Mouse (Mus musculus): ENCODE results near the gene Gm45140. TPM values are rescaled to one million over a fixed set of nuclear protein-coding genes. Genes with fewer than 3 reads are reported as not detected.
A peak's percentile ranks its signal among the peaks of the same experiment; 100 is the strongest.

Gene Gm45140
- total RNA-seq, 2 experiments from 2014 or later: 1.6 to 2.9 TPM

- peak in 1 of 2 experiments; percentile 18 for DNase-seq
- intact Hi-C loops (cut with DNase I): no loop called here
Observed at GRCm38 (mm10) chr6:87846813-87847212, 11.2 kb upstream of the Gm45140 start.

- DNase-seq: no peak
- intact Hi-C loops (cut with DNase I): no loop called here
Observed at GRCm38 (mm10) chr6:87845031-87845695, 9.6 kb upstream of the Gm45140 start.

GRCm38 (mm10) chr6:87842254-87842653 is 6.7 kb upstream of the Gm45140 start:
- intact Hi-C loops (cut with DNase I): no loop called here

GRCm38 (mm10) chr6:87841635-87842034 is 6.0 kb upstream of the Gm45140 start:
- DNase-seq: no peak
- intact Hi-C loops (cut with DNase I): no loop called here

More at GRCm38 (mm10) chr6:87842254-87842653, 6.7 kb upstream of the Gm45140 start:
- DNase-seq: peak in 1 of 2 experiments; percentile 9

- intact Hi-C loops (cut with DNase I): loop anchor here (2.0 kb wide), 1 partner anchor 47 kb away; the partner anchor contains the start of gene Copg1
- no peak for DNase-seq
Observed at GRCm38 (mm10) chr6:87839797-87840341, 4.3 kb upstream of the Gm45140 start.

- DNase-seq: peak; percentile 97
- intact Hi-C loops (cut with DNase I): loop anchor here (2.0 kb wide), 1 partner anchor 48 kb away; the partner anchor contains the start of gene Copg1
Observed at GRCm38 (mm10) chr6:87838551-87839197, 3.1 kb upstream of the Gm45140 start, which contains the start of gene Isy1. Isy1 (minus strand) TSS chr6:87838798.

- intact Hi-C loops (cut with DNase I): no loop called here
Observed at GRCm38 (mm10) chr6:87820366-87820765, 15.2 kb downstream of the Gm45140 start.

GRCm38 (mm10) chr6:87814486-87814885 is 21.1 kb downstream of the Gm45140 start:
- no peak for DNase-seq
- intact Hi-C loops (cut with DNase I): loop anchor here (5.0 kb wide), 1 partner anchor 52 kb away; no protein-coding TSS in a partner anchor

More at GRCm38 (mm10) chr6:87820366-87820765, 15.2 kb downstream of the Gm45140 start:
- DNase-seq: no peak

GRCm38 (mm10) chr6:87812656-87813055 is 22.9 kb downstream of the Gm45140 start:
- no peak for DNase-seq
- intact Hi-C loops (cut with DNase I): loop anchor here (2.0 to 5.0 kb wide), 2 partner anchors 24 to 50 kb away; no protein-coding TSS in a partner anchor

- DNase-seq: peak; percentile 94 to 96
- intact Hi-C loops (cut with DNase I): loop anchor here (2.0 to 5.0 kb wide), 2 partner anchors 25 to 50 kb away; no protein-coding TSS in a partner anchor
Observed at GRCm38 (mm10) chr6:87811675-87812338, 23.8 kb downstream of the Gm45140 start, which contains the start of gene Rab43. Rab43 (minus strand) TSS chr6:87812164.

GRCm38 (mm10) chr6:87810713-87811669 is 24.6 kb downstream of the Gm45140 start:
- intact Hi-C loops (cut with DNase I): loop anchor here (5.0 kb wide), 1 partner anchor 49 kb away; no protein-coding TSS in a partner anchor
- peak; percentile 78 to 81 for DNase-seq

- no peak for DNase-seq
- intact Hi-C loops (cut with DNase I): loop anchor here (5.0 kb wide), 1 partner anchor 48 kb away; no protein-coding TSS in a partner anchor
Observed at GRCm38 (mm10) chr6:87810311-87810710, 25.3 kb downstream of the Gm45140 start.

- intact Hi-C loops (cut with DNase I): loop anchor here (5.0 kb wide), 1 partner anchor 47 kb away; no protein-coding TSS in a partner anchor
- DNase-seq: no peak
Observed at GRCm38 (mm10) chr6:87809651-87810161, 25.9 kb downstream of the Gm45140 start.

GRCm38 (mm10) chr6:87809144-87809543 is 26.5 kb downstream of the Gm45140 start:
- no peak for DNase-seq
- intact Hi-C loops (cut with DNase I): no loop called here

GRCm38 (mm10) chr6:87808521-87808920 is 27.1 kb downstream of the Gm45140 start:
- no peak for DNase-seq
- intact Hi-C loops (cut with DNase I): no loop called here

- DNase-seq: no peak
- intact Hi-C loops (cut with DNase I): no loop called here
Observed at GRCm38 (mm10) chr6:87807735-87808440, 27.7 kb downstream of the Gm45140 start.

GRCm38 (mm10) chr6:87806857-87807256 is 28.7 kb downstream of the Gm45140 start:
- intact Hi-C loops (cut with DNase I): no loop called here
- no peak for DNase-seq

GRCm38 (mm10) chr6:87806028-87806427 is 29.6 kb downstream of the Gm45140 start:
- DNase-seq: no peak
- intact Hi-C loops (cut with DNase I): no loop called here

Measured in heart, postnatal 10 days (tissue).